Mouse (Mus musculus): ENCODE measurements around the gene Asb8. TPM values are rescaled to one million over a fixed set of nuclear protein-coding genes. Genes with fewer than 3 reads are reported as not detected.

Asb8 gene
- polyA plus RNA-seq, 1 experiment from 2014 or later, result 54.9 TPM

GRCm38 (mm10) chr15:98108297-98109152 is 56.9 kb downstream of the Asb8 start:
- WGBS, result 3% methylated on average over 36 of the region's 37 CpGs
- peak; percentile 95 for ATAC-seq

GRCm38 (mm10) chr15:98107703-98108296 is 57.6 kb downstream of the Asb8 start:
- H3K27ac ChIP-seq, result peak overlapping the region; percentile 87

More at GRCm38 (mm10) chr15:98108297-98109152, 56.9 kb downstream of the Asb8 start:
- Histone ChIP-seq H3K27me3 (peaks cover 4% of the 10 kb centered on the region; the same call in 1 of the 2 replicates), H3K4me2 (replicated peaks) (peak overlapping the region; percentile 85), H3K36me3 (peaks cover 13% of the 10 kb centered on the region; the same call in 1 of the 2 replicates), H3K9ac (replicated peaks) (peak overlapping the region; percentile 86), H3K4me1 (replicated peaks) (peaks cover 36% of the 10 kb centered on the region), H3K27ac (peak overlapping the region; percentile 87), H3K9me3 (no peaks in the 10 kb centered on the region), H3K4me3 (replicated peaks) (peak overlapping the region; percentile 72)

GRCm38 (mm10) chr15:98107230-98107629 is 58.2 kb downstream of the Asb8 start:
- Histone ChIP-seq H3K4me3 (replicated peaks) (no peak overlapping the region), H3K36me3 (peaks cover 3% of the 10 kb centered on the region; the same call in 1 of the 2 replicates), H3K4me2 (replicated peaks) (no peak overlapping the region), H3K9me3 (no peaks in the 10 kb centered on the region), H3K9ac (replicated peaks) (no peak overlapping the region), H3K27ac (no peak overlapping the region), H3K27me3 (peaks cover 4% of the 10 kb centered on the region; the same call in 1 of the 2 replicates), H3K4me1 (replicated peaks) (peaks cover 36% of the 10 kb centered on the region)
- ATAC-seq, result no peak
- 84% methylated on average over 6 of the region's 6 CpGs for WGBS

More at GRCm38 (mm10) chr15:98107703-98108296, 57.6 kb downstream of the Asb8 start:
- H3K27me3 ChIP-seq, result peaks cover 4% of the 10 kb centered on the region; the same call in 1 of the 2 replicates
- peaks cover 36% of the 10 kb centered on the region for H3K4me1 ChIP-seq (replicated peaks)
- ATAC-seq, result no peak
- no peaks in the 10 kb centered on the region for H3K9me3 ChIP-seq
- peaks cover 9% of the 10 kb centered on the region; the same call in 1 of the 2 replicates for H3K36me3 ChIP-seq
- peak overlapping the region; percentile 86 for H3K9ac ChIP-seq (replicated peaks)
- H3K4me2 ChIP-seq (replicated peaks), result peak overlapping the region; percentile 85
- WGBS, result 29% methylated on average over 11 of the region's 11 CpGs
- H3K4me3 ChIP-seq (replicated peaks), result peak overlapping the region; percentile 72

GRCm38 (mm10) chr15:98106506-98106905 is 58.9 kb downstream of the Asb8 start:
- ATAC-seq, result no peak
- Histone ChIP-seq H3K27me3 (peaks cover 4% of the 10 kb centered on the region; the same call in 1 of the 2 replicates), H3K9ac (replicated peaks) (no peak overlapping the region), H3K9me3 (no peaks in the 10 kb centered on the region), H3K27ac (no peak overlapping the region), H3K4me2 (replicated peaks) (no peak overlapping the region), H3K4me1 (replicated peaks) (peaks cover 36% of the 10 kb centered on the region), H3K36me3 (no peaks in the 10 kb centered on the region), H3K4me3 (replicated peaks) (no peak overlapping the region)
- WGBS, result 90% methylated on average over 6 of the region's 6 CpGs

GRCm38 (mm10) chr15:98102401-98102800 is 63.0 kb downstream of the Asb8 start:
- Histone ChIP-seq H3K36me3 (no peaks in the 10 kb centered on the region), H3K27me3 (peaks cover 4% of the 10 kb centered on the region; the same call in 1 of the 2 replicates), H3K9ac (replicated peaks) (no peak overlapping the region), H3K4me1 (replicated peaks) (peaks cover 4% of the 10 kb centered on the region; the same call in 1 of the 2 replicates), H3K9me3 (no peaks in the 10 kb centered on the region), H3K4me3 (replicated peaks) (no peak overlapping the region), H3K4me2 (replicated peaks) (no peak overlapping the region), H3K27ac (no peak overlapping the region)
- ATAC-seq, result no peak
- 93% methylated on average over 6 of the region's 6 CpGs for WGBS

- WGBS, result 90% methylated on average over 9 of the region's 9 CpGs
- H3K36me3 ChIP-seq, result no peaks in the 10 kb centered on the region
- no peak overlapping the region for H3K4me3 ChIP-seq (replicated peaks)
- H3K9me3 ChIP-seq, result no peaks in the 10 kb centered on the region
- no peak overlapping the region for H3K27ac ChIP-seq
- H3K4me1 ChIP-seq (replicated peaks), result peaks cover 5% of the 10 kb centered on the region
- ATAC-seq, result no peak
- no peak overlapping the region for H3K9ac ChIP-seq (replicated peaks)
- no peak overlapping the region for H3K4me2 ChIP-seq (replicated peaks)
- H3K27me3 ChIP-seq, result no peaks in the 10 kb centered on the region
These were observed 66.9 kb downstream of the Asb8 start for GRCm38 (mm10) chr15:98098519-98098918.

GRCm38 (mm10) chr15:98096957-98097356 is 68.5 kb downstream of the Asb8 start:
- Histone ChIP-seq H3K36me3 (no peaks in the 10 kb centered on the region), H3K27ac (no peak overlapping the region), H3K4me2 (replicated peaks) (no peak overlapping the region), H3K9me3 (no peaks in the 10 kb centered on the region), H3K4me1 (replicated peaks) (peaks cover 12% of the 10 kb centered on the region), H3K9ac (replicated peaks) (no peak overlapping the region), H3K4me3 (replicated peaks) (no peak overlapping the region), H3K27me3 (no peaks in the 10 kb centered on the region)
- no peak for ATAC-seq
- 46% methylated on average over 3 of the region's 3 CpGs for WGBS

GRCm38 (mm10) chr15:98094905-98095304 is 70.5 kb downstream of the Asb8 start:
- no peak for ATAC-seq
- Histone ChIP-seq H3K36me3 (no peaks in the 10 kb centered on the region), H3K4me3 (replicated peaks) (no peak overlapping the region), H3K4me1 (replicated peaks) (peaks cover 22% of the 10 kb centered on the region), H3K9ac (replicated peaks) (no peak overlapping the region), H3K9me3 (no peaks in the 10 kb centered on the region), H3K27ac (no peak overlapping the region), H3K4me2 (replicated peaks) (no peak overlapping the region), H3K27me3 (no peaks in the 10 kb centered on the region)
- 87% methylated on average over 12 of the region's 12 CpGs for WGBS

- ATAC-seq, result peak; percentile 91
- H3K4me3 ChIP-seq (replicated peaks), result peak within 1 kb of the TSS; percentile 95
- peak within 1 kb of the TSS; percentile 66 for H3K4me2 ChIP-seq (replicated peaks)
- peak within 1 kb of the TSS; percentile 93 for H3K9ac ChIP-seq (replicated peaks)
- peaks cover 22% of the 10 kb centered on the region for H3K4me1 ChIP-seq (replicated peaks)
- peaks cover 4% of the 10 kb centered on the region; the same call in 1 of the 2 replicates for H3K36me3 ChIP-seq
- H3K27ac ChIP-seq, result peak within 1 kb of the TSS; percentile 93
- no peaks in the 10 kb centered on the region for H3K27me3 ChIP-seq
- under 1% methylated on average over 52 of the region's 58 CpGs for WGBS
- no peaks in the 10 kb centered on the region for H3K9me3 ChIP-seq
These were observed 72.1 kb downstream of the Asb8 start, which contains the start of gene Senp1 for GRCm38 (mm10) chr15:98093121-98094011. Senp1 (minus strand) TSS chr15:98093744.

- Histone ChIP-seq H3K9ac (replicated peaks) (peak within 1 kb of the TSS; percentile 93), H3K4me1 (replicated peaks) (peaks cover 22% of the 10 kb centered on the region), H3K9me3 (no peaks in the 10 kb centered on the region), H3K27me3 (no peaks in the 10 kb centered on the region), H3K4me3 (replicated peaks) (peak within 1 kb of the TSS; percentile 95), H3K4me2 (replicated peaks) (peak within 1 kb of the TSS; percentile 66), H3K27ac (peak within 1 kb of the TSS; percentile 93), H3K36me3 (peaks cover 9% of the 10 kb centered on the region; the same call in 1 of the 2 replicates)
- WGBS, result under 1% methylated on average over 27 of the region's 30 CpGs
- ATAC-seq, result no peak; the same call in 1 of the 2 replicates
These were observed 72.9 kb downstream of the Asb8 start, which contains the start of gene Pfkm for GRCm38 (mm10) chr15:98092372-98093120. Pfkm (plus strand) TSS chr15:98092589.
